Mouse (Mus musculus) ES-Bruce4 (cell line): ENCODE results near the gene Pitpnc1. TPM values are rescaled to one million over a fixed set of nuclear protein-coding genes. Genes with fewer than 3 reads are reported as not detected.

Experiments used
- H3K27ac ChIP-seq: 2 replicates; pipeline ENCODE4 v1.5.1; 2012; ENCODE audit warnings: low read length, inconsistent platforms; ENCODE audit not compliant: insufficient read depth
- H3K27me3 ChIP-seq: 2 replicates; pipeline ENCODE4 v1.6.1; 2012; ENCODE audit warnings: mild to moderate bottlenecking, low read length, inconsistent platforms; ENCODE audit not compliant: control insufficient read depth, poor library complexity, insufficient read depth, severe bottlenecking
- H3K36me3 ChIP-seq: 2 replicates; pipeline ENCODE4 v1.6.1; 2012; ENCODE audit warnings: inconsistent platforms, mild to moderate bottlenecking, low read length, moderate library complexity; ENCODE audit not compliant: control insufficient read depth, poor library complexity, insufficient read depth, severe bottlenecking
- H3K4me1 ChIP-seq: one replicate; pipeline ENCODE4 v1.8.1; 2011; ENCODE audit warnings: low read length; ENCODE audit not compliant: control insufficient read depth, insufficient read depth
- H3K4me3 ChIP-seq: 2 replicates; pipeline ENCODE4 v1.5.1; 2011; ENCODE audit warnings: low read depth, mild to moderate bottlenecking, low read length
- H3K9ac ChIP-seq: 2 replicates; pipeline ENCODE4 v1.6.1; 2012; ENCODE audit warnings: low read depth, mild to moderate bottlenecking, inconsistent platforms; ENCODE audit not compliant: poor library complexity, severe bottlenecking
- H3K9me3 ChIP-seq: replicated peaks from 2 replicates; pipeline ENCODE4 v1.6.1; 2012; ENCODE audit warnings: mild to moderate bottlenecking, low read length, inconsistent platforms; ENCODE audit not compliant: control insufficient read depth, poor library complexity, insufficient read depth, severe bottlenecking
- CTCF ChIP-seq: IDR thresholded peaks from one replicate; pipeline ENCODE4 v1.8.1; 2011; ENCODE audit warnings: low read depth, low read length
- EP300 ChIP-seq: IDR thresholded peaks from 2 replicates; pipeline ENCODE4 v1.6.1; 2011; ENCODE audit warnings: low read depth, low read length; ENCODE audit not compliant: insufficient read depth
- POLR2A ChIP-seq: IDR thresholded peaks from one replicate; pipeline ENCODE4 v1.8.1; 2011; ENCODE audit warnings: low read length; ENCODE audit not compliant: insufficient read depth
- polyA plus RNA-seq: library from polyadenylated mRNA; stranded (reverse); fragments of >200 nt; gene quantifications from 2 replicates; pipeline ENCODE4 v1.2.4, GENCODE M21; 2011; ENCODE audit warnings: low read depth; ENCODE audit not compliant: missing spikeins, insufficient read depth, insufficient read length

Pitpnc1 gene
- polyA plus RNA-seq, 1 experiment, result 27.1 TPM

DNA sequence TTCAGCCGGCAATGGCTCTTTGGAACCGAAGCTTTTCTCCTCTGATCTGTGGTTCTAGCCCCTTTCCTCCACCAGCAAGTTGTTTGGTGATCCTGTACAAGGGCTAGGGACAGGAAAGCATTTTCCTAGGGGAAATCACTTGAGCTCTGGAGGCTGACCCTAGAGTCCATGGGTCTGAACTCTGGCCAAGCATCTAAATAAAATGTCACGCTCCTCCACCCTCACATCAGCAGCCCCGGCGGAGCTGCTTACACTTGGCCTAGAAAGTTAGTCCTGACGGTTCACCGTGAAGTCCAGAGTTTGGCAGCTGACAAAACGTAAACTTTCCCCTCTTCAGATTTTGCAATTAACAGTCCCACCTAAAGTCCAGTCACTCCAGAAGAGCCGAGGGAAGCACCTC lies 90.5 kb downstream of the Pitpnc1 start:
- Histone ChIP-seq H3K4me3 (no peak overlapping the region), H3K36me3 (no peaks in the 10 kb centered on the region), H3K27ac (peak overlapping the region; percentile 17; the same call in 1 of the 2 replicates), H3K4me1 (peaks cover 3% of the 10 kb centered on the region), H3K9ac (no peak overlapping the region), H3K9me3 (peaks cover 4% of the 10 kb centered on the region; the same call in 1 of the 2 replicates), H3K27me3 (no peaks in the 10 kb centered on the region)
- TF ChIP-seq CTCF (no peak), EP300 (no peak), POLR2A (no peak)

DNA sequence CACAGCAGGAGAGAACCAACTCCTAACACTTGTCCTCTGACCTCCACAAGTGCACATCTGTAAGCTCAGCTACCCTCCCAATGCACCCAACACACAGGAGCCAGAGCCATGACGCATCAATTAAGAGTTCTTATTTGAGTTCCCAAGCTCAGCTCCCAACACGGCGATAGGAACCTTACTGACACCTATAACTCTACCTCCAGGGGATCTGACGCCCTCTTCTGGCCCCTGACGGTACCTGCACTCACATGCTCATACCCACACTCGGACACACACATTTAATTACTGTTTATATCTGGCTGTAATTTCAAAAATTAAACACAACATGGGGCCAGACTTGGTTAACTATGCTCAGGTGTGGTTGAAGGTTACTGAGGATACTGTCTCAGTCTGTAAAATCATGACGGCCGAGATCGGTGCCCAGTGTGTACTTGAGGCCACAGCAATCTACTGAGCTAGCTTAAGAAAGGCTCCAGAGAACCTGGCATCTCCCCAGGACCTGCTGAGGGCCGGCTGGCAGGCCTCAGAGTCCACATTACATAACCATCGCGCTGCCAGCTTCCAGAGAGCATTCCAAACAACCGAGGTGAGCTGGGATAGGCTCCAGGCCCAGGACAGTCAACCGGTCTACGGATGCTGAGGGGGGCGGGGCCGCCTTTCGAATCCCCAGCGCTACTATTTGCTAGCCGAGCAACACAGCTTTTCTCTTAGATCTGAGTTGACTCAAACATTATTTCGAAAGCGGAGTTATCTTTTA lies 91.2 kb downstream of the Pitpnc1 start:
- H3K27me3 ChIP-seq, result no peaks in the 10 kb centered on the region
- H3K36me3 ChIP-seq, result no peaks in the 10 kb centered on the region
- peaks cover 3% of the 10 kb centered on the region for H3K4me1 ChIP-seq
- H3K27ac ChIP-seq, result no peak overlapping the region
- H3K9ac ChIP-seq, result no peak overlapping the region
- TF ChIP-seq EP300, result no peak
- TF ChIP-seq CTCF, result peak; percentile 37
- no peak overlapping the region for H3K4me3 ChIP-seq
- H3K9me3 ChIP-seq, result peaks cover 4% of the 10 kb centered on the region; the same call in 1 of the 2 replicates

DNA sequence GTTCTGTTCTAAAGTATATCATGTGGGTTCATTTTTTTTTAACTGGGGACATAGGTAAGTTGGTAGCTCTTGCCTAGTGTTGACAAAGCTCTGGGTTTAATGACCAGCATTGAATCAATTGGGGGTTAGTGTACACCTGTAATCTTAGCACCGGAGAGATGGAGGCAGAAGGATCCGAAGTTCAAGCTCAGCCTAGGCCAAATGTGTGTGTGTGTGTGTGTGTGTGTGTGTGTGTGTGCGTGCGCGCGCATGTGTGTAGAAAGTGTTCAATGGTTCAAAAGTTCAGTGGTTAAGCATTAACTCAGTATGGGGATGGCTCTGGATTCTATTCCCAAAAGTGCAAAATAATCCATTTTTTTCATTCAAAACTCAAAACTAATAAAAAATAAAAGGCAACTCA lies 93.2 kb downstream of the Pitpnc1 start:
- no peaks in the 10 kb centered on the region for H3K36me3 ChIP-seq
- no peak overlapping the region for H3K27ac ChIP-seq
- TF ChIP-seq EP300, result no peak
- no peak for TF ChIP-seq POLR2A
- no peak for TF ChIP-seq CTCF
- no peaks in the 10 kb centered on the region for H3K27me3 ChIP-seq
- peaks cover 4% of the 10 kb centered on the region; the same call in 1 of the 2 replicates for H3K9me3 ChIP-seq
- H3K9ac ChIP-seq, result no peak overlapping the region
- H3K4me1 ChIP-seq, result peaks cover 3% of the 10 kb centered on the region
- no peak overlapping the region for H3K4me3 ChIP-seq

DNA sequence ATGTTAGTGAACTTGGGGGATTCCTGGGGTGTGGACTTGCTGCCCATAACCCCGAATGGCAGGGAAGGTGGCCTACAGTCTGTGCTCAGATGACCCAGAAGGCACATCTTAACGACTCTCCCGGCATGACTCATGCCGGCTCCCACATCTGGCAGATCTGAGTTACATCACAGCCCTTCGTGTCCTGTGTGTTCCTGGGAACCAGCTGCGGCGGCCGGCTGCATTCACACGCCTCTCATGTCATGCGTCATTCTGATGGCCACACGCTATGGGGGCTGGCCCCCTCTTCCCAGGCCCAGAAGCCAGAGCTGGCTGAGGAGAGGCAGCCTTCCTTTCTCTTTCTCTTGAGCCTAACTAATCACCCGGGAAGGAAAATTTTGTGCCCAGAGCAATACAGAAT lies 94.2 kb downstream of the Pitpnc1 start:
- no peak for TF ChIP-seq CTCF
- TF ChIP-seq POLR2A, result no peak
- Histone ChIP-seq H3K4me3 (no peak overlapping the region), H3K36me3 (no peaks in the 10 kb centered on the region), H3K4me1 (peaks cover 3% of the 10 kb centered on the region), H3K27me3 (no peaks in the 10 kb centered on the region), H3K9ac (peak overlapping the region; percentile 56), H3K9me3 (peaks cover 4% of the 10 kb centered on the region; the same call in 1 of the 2 replicates), H3K27ac (no peak overlapping the region)

- H3K36me3 ChIP-seq, result no peaks in the 10 kb centered on the region
- TF ChIP-seq POLR2A (no peak), CTCF (no peak), EP300 (no peak)
These were observed 94.7 kb downstream of the Pitpnc1 start for GRCm38 (mm10) chr11:107375816-107376215.

DNA sequence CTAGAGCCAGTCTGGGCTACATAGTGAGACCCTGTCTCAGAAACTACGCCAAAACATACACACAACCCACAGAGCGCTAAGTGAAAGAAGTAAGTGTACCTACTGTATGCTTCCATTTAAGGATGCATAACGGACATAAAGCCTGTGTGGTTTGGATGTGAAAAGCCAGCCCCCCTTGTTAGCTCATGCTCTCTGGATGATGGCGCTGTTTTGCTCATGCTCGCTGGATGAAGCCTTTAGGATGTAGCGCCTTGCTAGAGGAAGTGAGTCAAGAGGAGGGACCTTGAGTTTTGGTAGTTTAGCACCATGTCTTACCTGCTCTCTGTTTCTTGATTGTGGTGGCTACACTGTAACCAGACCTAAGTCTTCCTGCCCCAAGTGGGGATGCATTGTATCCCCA lies 96.9 kb downstream of the Pitpnc1 start:
- no peaks in the 10 kb centered on the region for H3K36me3 ChIP-seq
- H3K4me1 ChIP-seq, result peaks cover 3% of the 10 kb centered on the region
- peak overlapping the region; percentile 25; the same call in 1 of the 2 replicates for H3K27ac ChIP-seq
- H3K4me3 ChIP-seq, result no peak overlapping the region
- H3K9ac ChIP-seq, result no peak overlapping the region
- TF ChIP-seq POLR2A, result no peak
- TF ChIP-seq CTCF, result no peak
- TF ChIP-seq EP300, result no peak
- no peaks in the 10 kb centered on the region for H3K27me3 ChIP-seq
- H3K9me3 ChIP-seq, result no peaks in the 10 kb centered on the region

More at GRCm38 (mm10) chr11:107375816-107376215, 94.7 kb downstream of the Pitpnc1 start:
- Histone ChIP-seq H3K27me3 (no peaks in the 10 kb centered on the region), H3K4me3 (no peak overlapping the region), H3K27ac (no peak overlapping the region), H3K9ac (0 out of 2 replicates have a peak overlapping the region, but pooled peaks have one; percentile 56), H3K9me3 (peaks cover 4% of the 10 kb centered on the region; the same call in 1 of the 2 replicates), H3K4me1 (peaks cover 3% of the 10 kb centered on the region)
